Mouse (Mus musculus) spleen, adult 2 months (tissue): Measurements from ENCODE around the gene Elmo1.
A peak's percentile ranks its signal among the peaks of the same experiment; 100 is the strongest.

ENCODE experiments used
- CTCF ChIP-seq: fragments of 200-500 bp; IDR thresholded peaks from 2 replicates; pipeline ENCODE4 v1.5.1; 2011; ENCODE audit warnings: mild to moderate bottlenecking, inconsistent platforms; ENCODE audit not compliant: insufficient read depth, insufficient read length, insufficient replicate concordance; ENCODE audit errors: extremely low read depth
- POLR2A ChIP-seq: fragments of 200-500 bp; IDR thresholded peaks from 2 replicates; pipeline ENCODE4 v1.6.1; 2011; ENCODE audit warnings: low read depth, low read length, inconsistent platforms

GRCm38 (mm10) chr13:20311612-20312011 lies 221.2 kb downstream of the Elmo1 start:
- no peak for TF ChIP-seq POLR2A
- peak; percentile 73; the same call in 1 of the 2 replicates for TF ChIP-seq CTCF
